Mouse (Mus musculus): ENCODE results near the gene Swt1. TPM values are rescaled to one million over a fixed set of nuclear protein-coding genes. Genes with fewer than 3 reads are reported as not detected.

The Swt1 gene
- total RNA-seq (2023): 18.3 and 27.3 TPM in 2 replicates

DNA sequence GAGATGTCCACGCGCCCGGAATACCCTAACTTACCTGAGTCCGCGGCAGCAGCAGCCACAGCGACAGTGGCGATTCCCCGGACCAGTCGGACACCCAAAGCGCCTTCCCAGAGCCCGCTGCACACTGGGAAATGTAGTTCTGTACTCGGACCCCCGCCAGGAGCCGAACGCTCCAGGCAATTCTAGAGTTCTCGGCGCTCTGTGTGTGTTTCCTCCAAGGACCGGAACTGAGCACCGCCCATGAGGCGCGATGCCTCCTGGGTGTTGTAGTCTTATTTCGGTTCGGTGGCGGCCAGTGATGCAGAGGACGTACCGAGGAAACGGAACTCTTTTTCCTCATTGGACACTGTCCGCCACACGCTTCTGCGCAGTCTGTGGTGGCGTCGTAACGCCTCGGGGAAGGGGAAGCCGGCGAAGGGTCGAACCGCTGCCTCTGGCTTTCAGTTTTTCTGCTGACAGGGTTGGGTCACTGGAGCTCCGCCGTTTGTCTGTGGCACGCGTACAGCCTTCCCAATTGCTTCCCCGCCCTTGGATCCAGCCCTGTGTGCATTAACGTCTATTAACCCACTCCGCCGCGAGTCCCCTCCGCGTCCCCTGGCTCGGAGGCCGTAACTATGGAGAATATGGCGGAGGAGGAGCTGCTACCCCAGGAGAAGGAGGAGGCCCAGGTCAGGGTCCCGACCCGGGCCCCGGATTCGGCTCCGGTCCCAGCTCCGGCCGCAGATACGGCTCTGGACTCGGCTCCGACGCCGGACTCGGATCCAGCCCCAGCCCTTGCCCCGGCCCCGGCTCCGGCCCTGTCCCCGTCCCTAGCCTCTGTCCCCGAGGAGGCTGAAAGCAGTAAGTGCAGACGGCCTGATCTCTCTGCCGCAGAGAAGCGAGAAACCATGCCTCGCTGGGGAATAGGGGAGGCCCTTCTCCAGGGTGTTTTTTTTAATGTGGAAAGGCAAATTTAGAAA lies at the start of gene Swt1, which contains the start of gene Trmt1l:
Gene Swt1 (minus strand): TSS at position 193 of the 959 bp plus-strand sequence.
Gene Trmt1l (plus strand): TSS at position 280 of the 959 bp plus-strand sequence.

DNA sequence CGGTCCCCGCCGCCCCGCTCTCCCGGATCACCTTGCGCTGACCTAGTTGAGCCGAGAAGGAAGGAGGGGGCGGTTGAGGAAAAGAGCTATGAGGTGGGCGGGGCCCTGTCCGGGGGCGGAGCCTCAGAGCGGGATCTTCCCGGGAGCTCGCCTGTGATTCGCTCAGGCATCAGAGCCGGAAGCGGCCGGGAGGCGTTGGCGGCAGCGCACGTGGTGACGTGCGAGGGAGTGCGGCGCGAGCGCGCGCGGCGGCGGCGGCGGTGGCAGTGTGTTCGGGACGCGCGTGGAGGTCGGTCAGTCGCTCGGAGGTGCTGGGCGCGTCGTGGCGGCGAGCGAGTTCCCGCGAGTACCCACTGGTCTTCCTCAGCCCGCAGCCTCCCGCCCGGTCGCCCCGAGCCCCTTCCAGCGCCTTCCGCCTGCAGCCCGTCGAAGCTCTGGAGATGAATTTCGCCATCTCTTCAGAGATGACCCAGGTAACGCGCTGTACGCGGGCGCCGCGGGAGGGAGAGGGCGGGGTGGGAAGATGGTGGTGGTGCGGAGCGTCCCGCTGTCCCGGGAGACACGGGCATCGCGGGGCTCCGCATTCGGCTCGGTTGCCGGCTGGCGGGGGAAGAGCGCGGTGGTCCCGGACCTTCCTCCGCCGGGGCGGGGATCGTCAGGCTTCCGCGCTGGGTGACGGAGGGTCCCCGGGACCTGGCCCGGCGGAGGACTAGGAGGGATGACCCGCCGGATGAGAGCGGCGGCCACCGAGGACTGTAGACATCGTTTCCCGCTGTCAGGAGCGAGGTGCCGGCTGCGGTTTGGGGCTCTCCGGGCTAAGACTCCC lies 83.8 kb downstream of the Swt1 start, which contains the start of gene Ivns1abp:
Gene Ivns1abp (plus strand): TSS at position 195 of the 826 bp plus-strand sequence.

Other genes starting within 250 kb of the Swt1 start
- not detected in 2 replicates for gene Gm47985, start 245.9 kb downstream of the Swt1 start, total RNA-seq (2023)
- not detected in 2 replicates for gene Gm8947, start 236.1 kb downstream of the Swt1 start, total RNA-seq (2023)
- not detected in 2 replicates for gene Gm47995, start 230.0 kb downstream of the Swt1 start, total RNA-seq (2023)
- not detected in 2 replicates for gene 3110040M04Rik, start 224.3 kb downstream of the Swt1 start, total RNA-seq (2023)
- gene Gm47996, start 218.3 kb downstream of the Swt1 start, total RNA-seq (2023): not detected in 2 replicates
- 94.9 and 115 TPM in 2 replicates for gene Ivns1abp, start 84.0 kb downstream of the Swt1 start, total RNA-seq (2023)
- 16.6 and 18.9 TPM in 2 replicates for gene Trmt1l, start 87 bp upstream of the Swt1 start, total RNA-seq (2023)
- gene Rnf2, start 72.5 kb upstream of the Swt1 start, total RNA-seq (2023): 25.0 and 27.0 TPM in 2 replicates
- 224 and 236 TPM in 2 replicates for gene Fam129a, start 142.7 kb upstream of the Swt1 start, total RNA-seq (2023)

Data from neutrophil, adult 65 days (primary cell).